Mouse (Mus musculus) spleen, adult 12 weeks (tissue): Measurements from ENCODE around the gene Tldc2.

ENCODE experiments used
- DNase-seq: peaks from one replicate; pipeline ENCODE4 v3.0.0; 2022; ENCODE audit warnings: low spot score

Tldc2 gene

GRCm38 (mm10) chr2:157078059-157078792 lies 8.6 kb upstream of the Tldc2 start:
- no peak for DNase-seq

GRCm38 (mm10) chr2:157078793-157079700 lies 7.8 kb upstream of the Tldc2 start, which contains the start of gene Soga1:
TSS of gene Soga1 (minus strand) at chr2:157079254.
- no peak for DNase-seq

- no peak for DNase-seq
Measured at GRCm38 (mm10) chr2:157079701-157080180, 7.1 kb upstream of the Tldc2 start.

- no peak for DNase-seq
Measured at GRCm38 (mm10) chr2:157081331-157081730, 5.5 kb upstream of the Tldc2 start.

GRCm38 (mm10) chr2:157081960-157082359 lies 4.9 kb upstream of the Tldc2 start:
- DNase-seq, result no peak

GRCm38 (mm10) chr2:157084831-157085585 lies 1.8 kb upstream of the Tldc2 start:
- DNase-seq, result no peak

- no peak for DNase-seq
Measured at GRCm38 (mm10) chr2:157087536-157088317, 872 bp downstream of the Tldc2 start.

- DNase-seq, result no peak
Measured at GRCm38 (mm10) chr2:157092024-157092423, 5.2 kb downstream of the Tldc2 start.

- no peak for DNase-seq
Measured at GRCm38 (mm10) chr2:157095005-157095755, 8.3 kb downstream of the Tldc2 start.

GRCm38 (mm10) chr2:157099532-157100318 lies 12.9 kb downstream of the Tldc2 start:
- DNase-seq, result no peak

- no peak for DNase-seq
Measured at GRCm38 (mm10) chr2:157100319-157100605, 13.4 kb downstream of the Tldc2 start.

- DNase-seq, result no peak
Measured at GRCm38 (mm10) chr2:157101650-157102049, 14.8 kb downstream of the Tldc2 start.

- no peak for DNase-seq
Measured at GRCm38 (mm10) chr2:157102256-157102655, 15.4 kb downstream of the Tldc2 start.

GRCm38 (mm10) chr2:157104454-157104853 lies 17.6 kb downstream of the Tldc2 start:
- DNase-seq, result no peak

- no peak for DNase-seq
Measured at GRCm38 (mm10) chr2:157108236-157108635, 21.4 kb downstream of the Tldc2 start.

- DNase-seq, result no peak
Measured at GRCm38 (mm10) chr2:157116964-157117363, 30.1 kb downstream of the Tldc2 start.

GRCm38 (mm10) chr2:157118556-157118955 lies 31.7 kb downstream of the Tldc2 start:
- no peak for DNase-seq

GRCm38 (mm10) chr2:157119075-157119474 lies 32.2 kb downstream of the Tldc2 start:
- DNase-seq, result no peak

- DNase-seq, result no peak
Measured at GRCm38 (mm10) chr2:157121766-157122165, 34.9 kb downstream of the Tldc2 start.

- DNase-seq, result no peak
Measured at GRCm38 (mm10) chr2:157125246-157125645, 38.4 kb downstream of the Tldc2 start.
